Mouse (Mus musculus): Measurements from ENCODE around the gene Lactb.

- no peak for TF ChIP-seq POLR2A (IDR thresholded peaks at IDR 0.05; ENCODE audit: insufficient read depth, low read length)
- TF ChIP-seq CTCF (IDR thresholded peaks at IDR 0.05; ENCODE audit: low read depth, low read length) = no peak
Observed at GRCm38 (mm10) chr9:67013501-67013900, 38.2 kb upstream of the Lactb start.
